Mouse (Mus musculus) neural tube, embryonic 13.5 days (tissue): ENCODE measurements at regions not wholly inside any gene's neighbourhood (a gene's known extent, or its start where the extent isn't known, plus 50 kb on each side); places are given as distances from the start of the nearest gene placed in this dataset.

Experiments used
- ATAC-seq: fragments of 200-750 bp; cut with Nextera tagmentation; 2 replicates; pipeline ENCODE4 v1.8.0; 2017; ENCODE audit warnings: low read depth, mild to moderate bottlenecking, moderate TSS enrichment, moderate library complexity
- H3K27ac ChIP-seq: fragments of 300-500 bp; sonication (generic); replicated peaks from 2 replicates; pipeline ENCODE4 v1.5.1; 2015; ENCODE audit warnings: moderate library complexity, mild to moderate bottlenecking, inconsistent platforms
- H3K27me3 ChIP-seq: fragments of 300-500 bp; sonication (generic); 2 replicates; pipeline ENCODE4 v1.6.1; 2015; ENCODE audit warnings: mild to moderate bottlenecking, inconsistent platforms
- H3K36me3 ChIP-seq: fragments of 300-500 bp; sonication (generic); 2 replicates; pipeline ENCODE4 v1.6.1; 2015; ENCODE audit warnings: mild to moderate bottlenecking, inconsistent platforms
- H3K4me1 ChIP-seq: fragments of 300-500 bp; sonication (generic); replicated peaks from 2 replicates; pipeline ENCODE4 v1.6.1; 2015; ENCODE audit warnings: inconsistent platforms
- H3K4me2 ChIP-seq: fragments of 300-500 bp; sonication (generic); 2 replicates; pipeline ENCODE4 v1.6.1; 2015; ENCODE audit warnings: inconsistent platforms, mild to moderate bottlenecking, moderate library complexity
- H3K4me3 ChIP-seq: fragments of 300-500 bp; sonication (generic); 2 replicates; pipeline ENCODE4 v1.5.1; 2015; ENCODE audit warnings: mild to moderate bottlenecking, inconsistent platforms
- H3K9ac ChIP-seq: fragments of 300-500 bp; sonication (generic); 2 replicates; pipeline ENCODE4 v1.6.1; 2015; ENCODE audit warnings: moderate library complexity, mild to moderate bottlenecking, inconsistent platforms
- H3K9me3 ChIP-seq: fragments of 300-500 bp; sonication (generic); 2 replicates; pipeline ENCODE4 v1.6.1; 2016; ENCODE audit warnings: inconsistent platforms
- WGBS: fragments of 180-500 bp; shearing (Covaris S2); methylation state at CpG from one replicate; pipeline ENCODE4 v1.1.7; 2015; 5-methylcytosine and 5-hydroxymethylcytosine counted together

- H3K27ac ChIP-seq, result no peak overlapping the region
- no peak overlapping the region for H3K9ac ChIP-seq
- H3K4me2 ChIP-seq, result no peak overlapping the region
- 0 out of 2 replicates have a peak, but pooled peaks cover 3% of the 10 kb centered on the region for H3K9me3 ChIP-seq
- 67% methylated on average over 3 of the region's 3 CpGs for WGBS
- H3K4me3 ChIP-seq, result no peak overlapping the region
- no peaks in the 10 kb centered on the region for H3K4me1 ChIP-seq
- no peaks in the 10 kb centered on the region for H3K27me3 ChIP-seq
- no peak for ATAC-seq
- H3K36me3 ChIP-seq, result no peaks in the 10 kb centered on the region
Observed at GRCm38 (mm10) chr3:137482546-137482945, 138.9 kb upstream of the Ddit4l start.

GRCm38 (mm10) chr3:137482971-137483370, 138.4 kb upstream of the Ddit4l start:
- no peaks in the 10 kb centered on the region for H3K36me3 ChIP-seq
- WGBS, result 68% methylated on average over 4 of the region's 4 CpGs
- H3K4me2 ChIP-seq, result no peak overlapping the region
- H3K27me3 ChIP-seq, result no peaks in the 10 kb centered on the region
- 0 out of 2 replicates have a peak, but pooled peaks cover 3% of the 10 kb centered on the region for H3K9me3 ChIP-seq
- no peaks in the 10 kb centered on the region for H3K4me1 ChIP-seq
- H3K27ac ChIP-seq, result no peak overlapping the region
- no peak for ATAC-seq
- H3K4me3 ChIP-seq, result no peak overlapping the region
- no peak overlapping the region for H3K9ac ChIP-seq

GRCm38 (mm10) chr3:137489592-137489991, 131.8 kb upstream of the Ddit4l start:
- Histone ChIP-seq H3K9ac (no peak overlapping the region), H3K4me3 (no peak overlapping the region), H3K27ac (no peak overlapping the region), H3K4me1 (no peaks in the 10 kb centered on the region), H3K27me3 (no peaks in the 10 kb centered on the region), H3K36me3 (no peaks in the 10 kb centered on the region), H3K4me2 (no peak overlapping the region), H3K9me3 (no peaks in the 10 kb centered on the region)
- ATAC-seq, result peak; percentile 36; the same call in 1 of the 2 replicates

- Histone ChIP-seq H3K9ac (no peak overlapping the region), H3K4me2 (no peak overlapping the region), H3K4me1 (no peaks in the 10 kb centered on the region), H3K4me3 (no peak overlapping the region), H3K27me3 (no peaks in the 10 kb centered on the region), H3K36me3 (no peaks in the 10 kb centered on the region), H3K27ac (no peak overlapping the region), H3K9me3 (no peaks in the 10 kb centered on the region)
- WGBS, result 93% methylated on average over 1 of the region's 1 CpGs
- no peak for ATAC-seq
Observed at GRCm38 (mm10) chr3:137491508-137492019, 129.8 kb upstream of the Ddit4l start.

DNA sequence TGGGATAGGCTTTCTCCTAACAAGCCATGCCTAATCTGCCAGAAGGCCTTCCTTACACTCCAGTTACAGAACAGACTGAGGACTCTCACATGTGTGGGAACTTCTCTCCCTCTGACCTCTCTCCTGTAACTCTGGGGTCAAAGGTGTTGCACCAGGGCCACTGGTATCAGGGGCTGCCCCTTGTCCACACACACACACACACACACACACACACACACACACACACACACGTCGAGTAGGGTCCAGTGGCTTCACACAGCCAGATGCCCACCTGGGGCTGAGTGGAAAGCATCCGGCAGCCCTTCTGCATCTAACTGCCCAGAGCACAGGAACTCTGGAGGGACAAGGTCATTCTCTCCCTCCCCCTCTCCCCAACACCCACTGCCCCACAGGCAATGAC, 123.1 kb upstream of the Ddit4l start:
- ATAC-seq, result no peak
- H3K27me3 ChIP-seq, result no peaks in the 10 kb centered on the region
- H3K27ac ChIP-seq, result no peak overlapping the region
- H3K4me3 ChIP-seq, result no peak overlapping the region
- no peaks in the 10 kb centered on the region for H3K4me1 ChIP-seq
- H3K36me3 ChIP-seq, result no peaks in the 10 kb centered on the region
- H3K4me2 ChIP-seq, result no peak overlapping the region
- H3K9ac ChIP-seq, result no peak overlapping the region
- no peaks in the 10 kb centered on the region for H3K9me3 ChIP-seq
- WGBS, result 59% methylated on average over 3 of the region's 3 CpGs

- Histone ChIP-seq H3K4me3 (no peak overlapping the region), H3K27me3 (no peaks in the 10 kb centered on the region), H3K9ac (no peak overlapping the region), H3K9me3 (no peaks in the 10 kb centered on the region), H3K4me2 (no peak overlapping the region), H3K4me1 (no peaks in the 10 kb centered on the region), H3K36me3 (no peaks in the 10 kb centered on the region), H3K27ac (no peak overlapping the region)
- WGBS, result 90% methylated on average over 1 of the region's 1 CpGs
- no peak for ATAC-seq
Observed at GRCm38 (mm10) chr3:137511283-137511682, 110.1 kb upstream of the Ddit4l start.

DNA sequence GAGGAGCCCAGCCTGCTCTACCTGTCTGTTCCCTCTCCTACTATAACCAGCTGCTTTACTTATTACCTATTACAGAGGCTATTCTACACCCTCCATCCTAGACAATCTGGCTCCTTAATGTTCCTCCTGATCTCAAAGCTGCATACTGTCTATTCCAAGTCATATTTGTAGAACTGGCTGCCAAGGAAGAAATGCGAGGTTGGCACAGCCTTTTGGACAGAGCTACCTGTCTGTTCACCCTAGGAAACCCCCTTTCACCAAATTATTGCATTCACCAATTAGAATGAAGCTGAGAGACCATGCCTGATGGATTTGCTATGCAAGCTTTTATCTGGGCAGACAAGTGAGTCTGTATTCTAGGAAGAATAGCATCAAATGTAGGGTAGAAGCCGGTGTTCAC, 109.0 kb upstream of the Ddit4l start:
- no peak overlapping the region for H3K9ac ChIP-seq
- H3K9me3 ChIP-seq, result no peaks in the 10 kb centered on the region
- ATAC-seq, result no peak
- no peaks in the 10 kb centered on the region for H3K27me3 ChIP-seq
- no peak overlapping the region for H3K4me2 ChIP-seq
- WGBS, result 48% methylated on average over 2 of the region's 2 CpGs
- H3K27ac ChIP-seq, result no peak overlapping the region
- H3K36me3 ChIP-seq, result no peaks in the 10 kb centered on the region
- peaks cover 3% of the 10 kb centered on the region; the same call in 1 of the 2 replicates for H3K4me1 ChIP-seq
- no peak overlapping the region for H3K4me3 ChIP-seq

DNA sequence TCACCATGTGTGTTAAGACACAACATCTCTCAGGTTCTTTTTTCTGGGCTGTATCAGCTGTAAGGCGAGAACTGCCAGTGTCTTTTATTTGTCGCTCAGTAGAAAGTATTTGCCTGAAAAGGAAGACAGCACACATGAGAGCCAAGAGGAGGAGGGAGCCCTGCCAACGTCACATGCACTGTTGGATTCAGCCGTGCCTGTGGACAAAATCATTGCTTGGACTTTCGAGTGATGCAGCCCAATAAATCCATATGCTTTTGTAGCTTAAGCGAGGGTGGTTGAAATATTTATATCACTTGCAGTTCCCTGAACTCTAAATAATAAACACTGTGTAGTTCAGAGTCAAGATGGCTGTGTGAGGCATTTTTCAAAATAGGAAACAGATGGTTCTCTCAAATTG, 108.4 kb upstream of the Ddit4l start:
- Histone ChIP-seq H3K4me2 (no peak overlapping the region), H3K9me3 (no peaks in the 10 kb centered on the region), H3K4me1 (peaks cover 8% of the 10 kb centered on the region; the same call in 1 of the 2 replicates), H3K27ac (no peak overlapping the region), H3K4me3 (no peak overlapping the region), H3K27me3 (no peaks in the 10 kb centered on the region), H3K9ac (no peak overlapping the region), H3K36me3 (no peaks in the 10 kb centered on the region)
- WGBS, result 52% methylated on average over 6 of the region's 6 CpGs
- ATAC-seq, result no peak

GRCm38 (mm10) chr3:137514238-137514637, 107.2 kb upstream of the Ddit4l start:
- H3K4me2 ChIP-seq, result no peak overlapping the region
- H3K9me3 ChIP-seq, result no peaks in the 10 kb centered on the region
- no peaks in the 10 kb centered on the region for H3K27me3 ChIP-seq
- H3K36me3 ChIP-seq, result no peaks in the 10 kb centered on the region
- no peak overlapping the region for H3K27ac ChIP-seq
- H3K9ac ChIP-seq, result no peak overlapping the region
- 91% methylated on average over 2 of the region's 2 CpGs for WGBS
- no peak overlapping the region for H3K4me3 ChIP-seq
- ATAC-seq, result no peak
- H3K4me1 ChIP-seq, result peaks cover 8% of the 10 kb centered on the region; the same call in 1 of the 2 replicates

DNA sequence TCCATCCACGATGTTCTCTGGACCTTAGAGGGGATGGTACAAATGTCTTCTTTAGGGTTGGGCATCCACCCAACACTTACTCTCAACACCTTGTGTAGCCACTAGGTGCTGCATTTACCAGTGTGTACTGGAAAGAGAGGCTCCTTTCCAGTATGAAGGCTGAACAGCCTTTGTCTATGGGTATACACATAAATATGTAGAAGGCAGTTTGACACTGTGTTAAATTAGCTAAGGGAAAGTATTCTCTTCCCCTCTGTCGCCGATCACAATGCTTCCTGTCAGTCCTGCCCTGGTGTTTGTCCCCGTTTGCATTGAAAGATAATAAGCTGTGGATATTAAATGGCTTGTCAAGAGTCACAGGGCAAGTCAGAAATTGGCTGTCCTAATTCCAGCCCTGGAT, 104.0 kb upstream of the Ddit4l start:
- Histone ChIP-seq H3K9ac (no peak overlapping the region), H3K4me1 (peaks cover 8% of the 10 kb centered on the region; the same call in 1 of the 2 replicates), H3K27me3 (peaks cover 4% of the 10 kb centered on the region; the same call in 1 of the 2 replicates), H3K4me2 (no peak overlapping the region), H3K9me3 (no peaks in the 10 kb centered on the region), H3K36me3 (no peaks in the 10 kb centered on the region), H3K27ac (no peak overlapping the region), H3K4me3 (no peak overlapping the region)
- WGBS, result 11% methylated on average over 4 of the region's 4 CpGs
- ATAC-seq, result no peak

GRCm38 (mm10) chr3:137520191-137520590, 101.2 kb upstream of the Ddit4l start:
- Histone ChIP-seq H3K9me3 (no peaks in the 10 kb centered on the region), H3K36me3 (no peaks in the 10 kb centered on the region), H3K4me3 (no peak overlapping the region), H3K9ac (no peak overlapping the region), H3K4me1 (peaks cover 8% of the 10 kb centered on the region; the same call in 1 of the 2 replicates), H3K27ac (no peak overlapping the region), H3K27me3 (peaks cover 4% of the 10 kb centered on the region; the same call in 1 of the 2 replicates), H3K4me2 (no peak overlapping the region)
- ATAC-seq, result no peak
- WGBS, result 83% methylated on average over 1 of the region's 1 CpGs

GRCm38 (mm10) chr3:137525606-137526575, 95.5 kb upstream of the Ddit4l start:
- H3K4me2 ChIP-seq, result no peak overlapping the region
- ATAC-seq, result no peak
- no peak overlapping the region for H3K27ac ChIP-seq
- no peaks in the 10 kb centered on the region for H3K36me3 ChIP-seq
- H3K27me3 ChIP-seq, result no peaks in the 10 kb centered on the region
- H3K4me1 ChIP-seq, result peaks cover 10% of the 10 kb centered on the region
- no peak overlapping the region for H3K9ac ChIP-seq
- WGBS, result 75% methylated on average over 12 of the region's 12 CpGs
- H3K9me3 ChIP-seq, result no peaks in the 10 kb centered on the region
- no peak overlapping the region for H3K4me3 ChIP-seq
